Mouse (Mus musculus) cerebellum, adult 2 months (tissue): ENCODE results near the gene Pcbp1. TPM values are rescaled to one million over a fixed set of nuclear protein-coding genes. Genes with fewer than 3 reads are reported as not detected.

ENCODE experiments used
- DNase-seq, 2 experiments: peaks; one replicate each; pipeline ENCODE4 v3.0.0; 2021
- H3K27ac ChIP-seq: fragments of 200-500 bp; 2 replicates; pipeline ENCODE4 v1.5.1; 2012; ENCODE audit warnings: low read length, control low read depth, inconsistent platforms; ENCODE audit not compliant: insufficient read depth
- H3K27me3 ChIP-seq: fragments of 200-500 bp; 2 replicates; pipeline ENCODE4 v1.6.1; 2012; ENCODE audit warnings: inconsistent platforms, mild to moderate bottlenecking, low read length, moderate library complexity; ENCODE audit not compliant: control insufficient read depth, insufficient read depth
- H3K4me1 ChIP-seq: fragments of 200-500 bp; 2 replicates; pipeline ENCODE4 v1.6.1; 2011; ENCODE audit warnings: low read length; ENCODE audit not compliant: control insufficient read depth, insufficient read depth
- H3K4me3 ChIP-seq: fragments of 200-500 bp; replicated peaks from 2 replicates; pipeline ENCODE3; 2011; ENCODE audit warnings: mild to moderate bottlenecking, low read depth, low read length, control low read depth; ENCODE audit not compliant: insufficient read depth
- CTCF ChIP-seq: fragments of 200-500 bp; IDR thresholded peaks from 2 replicates; pipeline ENCODE4 v1.5.1; 2011; ENCODE audit warnings: low read depth, mild to moderate bottlenecking, control low read depth, low read length, moderate library complexity, borderline replicate concordance; ENCODE audit not compliant: insufficient read depth
- POLR2A ChIP-seq: fragments of 200-500 bp; IDR thresholded peaks from 2 replicates; pipeline ENCODE4 v1.6.1; 2011; ENCODE audit warnings: low read length, control low read depth, borderline replicate concordance; ENCODE audit not compliant: insufficient read depth
- whole genome bisulfite sequencing: fragments of 180-500 bp; shearing (Covaris S2); methylation state at CpG from one replicate; pipeline ENCODE4 v1.1.7; 2018; 5-methylcytosine and 5-hydroxymethylcytosine counted together
- polyA plus RNA-seq: library from polyadenylated mRNA; depleted of rRNA; stranded (reverse); fragments of >200 nt; gene quantifications from 2 replicates; pipeline ENCODE4 v1.2.3, GENCODE M21; 2012

Gene Pcbp1
- polyA plus RNA-seq, 1 experiment, result 179 TPM

DNA sequence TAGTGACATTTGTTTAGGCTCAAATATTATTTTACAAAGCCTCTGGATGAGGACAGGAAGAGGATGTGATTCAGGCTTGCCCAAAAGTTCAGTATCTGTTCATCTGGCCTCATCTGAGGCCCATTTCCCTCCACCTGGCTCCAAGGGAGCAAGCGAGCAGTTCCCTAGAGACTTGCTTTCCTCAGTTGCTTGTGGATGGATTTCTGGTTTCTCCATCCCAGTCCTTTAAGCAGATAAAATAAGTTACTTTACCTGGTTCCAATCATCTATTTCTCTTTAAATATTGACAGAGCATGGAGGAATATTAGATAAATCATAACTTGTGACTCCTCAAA is 2.3 kb upstream of the Pcbp1 start:
- TF ChIP-seq CTCF, result no peak
- TF ChIP-seq POLR2A, result no peak
- H3K4me3 ChIP-seq, result no peak overlapping the region
- peaks cover 4% of the 10 kb centered on the region; the same call in 1 of the 2 replicates for H3K4me1 ChIP-seq
- no peak for DNase-seq
- H3K27me3 ChIP-seq, result no peaks in the 10 kb centered on the region
- no peak overlapping the region for H3K27ac ChIP-seq
- 53% methylated on average over 1 of the region's 1 CpGs for WGBS

DNA sequence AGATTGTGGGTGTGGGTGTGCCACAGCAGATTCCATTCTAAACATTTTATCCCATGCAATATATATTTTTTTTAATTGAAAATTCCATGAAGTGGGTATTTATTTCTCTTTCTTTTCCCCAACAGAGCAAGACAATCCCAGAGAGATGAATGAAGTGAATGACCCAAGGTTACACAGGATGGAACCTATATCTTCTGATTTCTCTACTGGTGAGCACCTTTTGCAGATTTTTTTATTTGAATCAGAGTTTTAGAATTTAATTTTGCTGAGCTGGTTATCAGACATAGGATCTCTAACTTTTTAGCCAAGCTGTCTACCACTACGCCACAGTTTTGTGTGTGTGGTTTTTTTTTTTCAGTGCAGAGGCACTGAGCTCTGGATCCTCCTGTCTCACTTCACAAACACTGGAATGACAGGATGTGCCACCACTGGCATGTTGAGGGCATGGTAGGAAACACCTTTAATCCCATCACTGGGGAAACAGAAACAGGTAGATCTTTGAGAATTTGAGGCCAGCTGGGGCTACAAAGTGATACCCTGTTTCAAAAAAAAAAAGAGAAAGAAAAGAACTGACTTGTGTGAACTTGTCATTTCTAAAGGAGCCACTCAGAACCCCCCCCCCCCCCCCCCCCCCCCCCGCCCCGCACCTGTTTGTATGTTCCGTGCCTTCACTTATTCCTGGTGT is 1.8 kb upstream of the Pcbp1 start:
- Histone ChIP-seq H3K4me1 (peaks cover 4% of the 10 kb centered on the region; the same call in 1 of the 2 replicates), H3K27ac (peak overlapping the region; percentile 100), H3K27me3 (no peaks in the 10 kb centered on the region), H3K4me3 (peak overlapping the region; percentile 78)
- peak in 1 of 2 experiments; percentile 20 for DNase-seq
- WGBS, result 72% methylated on average over 1 of the region's 4 CpGs
- TF ChIP-seq CTCF, result no peak
- TF ChIP-seq POLR2A, result no peak

DNA sequence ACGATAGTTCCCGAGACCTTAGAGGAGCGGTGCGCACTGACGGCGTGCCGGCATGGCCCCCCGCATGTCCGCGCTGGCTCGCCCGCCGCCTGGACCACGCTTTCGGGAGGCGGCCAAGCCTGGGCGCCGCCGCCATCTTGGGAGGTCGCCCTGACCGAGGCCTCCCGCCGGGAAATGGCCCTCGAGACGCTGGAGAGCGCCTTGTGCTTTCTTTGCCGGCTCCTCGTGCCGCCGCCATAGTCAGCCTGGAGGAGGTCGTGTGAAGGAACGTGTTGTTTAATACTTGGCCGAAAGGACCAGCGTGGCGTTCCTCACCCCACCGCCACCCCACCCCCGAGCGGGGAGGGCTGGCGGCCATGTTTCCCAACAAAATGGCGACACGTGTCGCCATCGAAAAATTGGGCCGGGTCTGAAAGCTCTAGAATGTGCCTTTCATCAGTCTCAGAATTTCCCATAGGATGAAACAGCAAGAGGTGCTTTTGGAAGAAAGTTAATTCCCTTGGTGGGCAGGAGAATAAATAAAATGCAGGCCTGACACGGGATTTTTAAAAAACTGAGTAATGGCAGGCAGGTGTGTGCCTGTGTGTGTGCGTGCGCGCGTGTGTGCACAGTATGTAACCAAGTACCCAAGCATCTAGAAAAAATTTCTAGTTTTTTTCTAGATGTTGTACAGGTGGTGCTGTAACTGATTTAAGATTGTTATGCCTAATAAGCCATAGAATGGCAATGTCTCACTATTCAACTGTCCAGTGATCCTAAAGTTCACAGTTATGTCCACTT is 1.0 kb upstream of the Pcbp1 start:
- Histone ChIP-seq H3K4me1 (peaks cover 9% of the 10 kb centered on the region), H3K4me3 (peak overlapping the region; percentile 78), H3K27me3 (no peaks in the 10 kb centered on the region), H3K27ac (peak overlapping the region; percentile 100)
- WGBS, result 2% methylated on average over 49 of the region's 49 CpGs
- DNase-seq, result peak in 1 of 2 experiments; percentile 96
- TF ChIP-seq POLR2A (no peak; the same call in 1 of the 2 replicates), CTCF (no peak)

DNA sequence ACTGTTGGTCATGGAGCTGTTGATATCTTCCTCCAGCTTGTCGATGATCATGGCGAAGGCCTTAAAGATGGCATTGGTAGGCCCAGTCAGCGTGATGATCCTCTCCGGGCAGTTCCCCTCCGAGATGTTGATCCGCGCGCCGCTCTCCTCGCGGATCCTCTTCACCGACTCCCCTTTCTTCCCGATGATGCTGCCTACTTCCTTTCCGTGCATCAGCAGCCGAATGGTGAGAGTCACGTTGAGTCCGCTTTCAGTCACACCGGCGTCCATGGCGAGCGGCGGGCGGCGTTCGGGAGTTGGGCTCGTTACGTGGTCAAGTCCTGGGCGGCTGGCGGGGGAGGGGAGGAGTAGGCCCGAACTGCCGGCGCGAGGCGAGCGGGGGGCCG is 482 bp downstream of the Pcbp1 start:
- H3K4me3 ChIP-seq, result peak overlapping the region; percentile 98
- TF ChIP-seq POLR2A, result no peak
- no peak for TF ChIP-seq CTCF
- DNase-seq, result peak in 1 of 2 experiments; percentile 80
- H3K27ac ChIP-seq, result peak overlapping the region; percentile 82
- H3K4me1 ChIP-seq, result peaks cover 10% of the 10 kb centered on the region
- under 1% methylated on average over 33 of the region's 36 CpGs for WGBS
- H3K27me3 ChIP-seq, result no peaks in the 10 kb centered on the region

DNA sequence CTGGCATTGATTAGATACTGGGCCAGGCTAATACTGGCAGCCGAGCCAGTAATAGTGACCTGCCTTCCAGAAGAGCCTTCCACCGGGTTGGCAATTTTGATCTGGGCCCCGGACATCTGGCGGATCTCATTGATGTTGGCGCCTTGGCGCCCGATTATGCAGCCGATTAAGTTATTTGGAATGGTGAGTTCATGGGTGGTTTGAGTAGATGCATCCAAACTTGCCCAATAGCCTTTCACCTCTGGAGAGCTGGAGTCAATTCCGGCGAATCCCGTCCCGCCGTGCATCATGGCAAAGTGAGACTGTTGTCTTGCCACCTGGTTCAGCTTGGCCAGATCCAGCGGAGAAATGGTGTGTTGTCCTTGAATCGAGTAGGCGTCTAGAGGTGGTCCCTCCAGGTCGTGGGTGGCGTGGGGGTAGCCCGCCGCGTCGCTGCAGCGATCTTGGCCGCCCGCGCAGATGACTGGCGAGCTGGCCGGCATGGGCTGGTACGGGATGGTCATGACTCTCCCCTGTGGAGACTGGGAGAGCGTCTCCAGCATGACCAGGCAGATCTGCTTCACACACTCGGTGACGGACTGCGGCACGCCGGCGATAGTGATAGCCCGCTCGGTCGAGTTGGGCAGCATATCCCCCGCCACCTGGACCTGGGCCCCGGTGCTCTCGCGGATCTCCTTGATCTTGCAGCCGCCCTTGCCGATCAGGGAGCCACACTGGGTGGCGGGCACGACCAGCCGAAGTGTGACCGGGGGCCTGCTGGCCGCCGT is 1.1 kb downstream of the Pcbp1 start:
- peak in 1 of 2 experiments; percentile 61 for DNase-seq
- TF ChIP-seq POLR2A (no peak), CTCF (no peak)
- Histone ChIP-seq H3K4me1 (peaks cover 10% of the 10 kb centered on the region), H3K4me3 (peak overlapping the region; percentile 98), H3K27ac (peak overlapping the region; percentile 82), H3K27me3 (no peaks in the 10 kb centered on the region)
- under 1% methylated on average over 50 of the region's 51 CpGs for WGBS

DNA sequence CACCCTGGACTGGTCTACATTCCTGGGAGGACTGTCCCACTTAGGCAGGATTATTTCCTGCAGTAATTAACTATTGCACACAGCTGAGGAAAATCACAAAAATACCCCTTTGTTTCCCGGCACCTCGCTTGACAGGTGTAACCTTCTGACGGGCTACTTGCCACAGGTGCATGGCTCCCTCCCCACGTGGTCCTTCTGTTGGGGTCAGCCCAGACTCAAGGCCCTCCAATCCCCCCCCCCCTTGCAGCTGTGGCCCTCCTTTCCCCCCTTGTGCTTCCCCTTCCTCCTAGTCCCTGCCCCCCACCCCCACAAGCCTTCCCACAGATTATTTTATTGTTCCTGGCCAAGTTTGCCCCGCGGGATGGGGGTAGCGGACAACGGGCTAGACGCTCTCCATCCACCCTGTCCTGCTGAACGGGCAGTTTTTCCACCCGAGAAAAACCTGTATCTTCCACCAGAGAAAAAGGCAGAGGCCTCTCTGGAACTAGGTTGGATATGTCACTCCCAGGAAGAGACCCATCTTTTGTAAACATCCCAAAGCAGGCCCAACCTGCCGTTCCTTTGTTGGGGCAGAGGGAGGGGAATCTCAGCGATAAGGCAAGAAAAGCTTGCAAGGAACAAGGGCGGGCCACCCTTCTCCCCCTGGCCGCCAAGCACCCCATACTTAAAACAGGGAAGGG is 2.2 kb downstream of the Pcbp1 start:
- peak; percentile 21 to 31 for DNase-seq
- Histone ChIP-seq H3K4me1 (peaks cover 10% of the 10 kb centered on the region), H3K4me3 (peak overlapping the region; percentile 98), H3K27me3 (no peaks in the 10 kb centered on the region), H3K27ac (peak overlapping the region; percentile 37; the same call in 1 of the 2 replicates)
- no peak for TF ChIP-seq CTCF
- no peak for TF ChIP-seq POLR2A
- WGBS, result 1% methylated on average over 15 of the region's 15 CpGs

DNA sequence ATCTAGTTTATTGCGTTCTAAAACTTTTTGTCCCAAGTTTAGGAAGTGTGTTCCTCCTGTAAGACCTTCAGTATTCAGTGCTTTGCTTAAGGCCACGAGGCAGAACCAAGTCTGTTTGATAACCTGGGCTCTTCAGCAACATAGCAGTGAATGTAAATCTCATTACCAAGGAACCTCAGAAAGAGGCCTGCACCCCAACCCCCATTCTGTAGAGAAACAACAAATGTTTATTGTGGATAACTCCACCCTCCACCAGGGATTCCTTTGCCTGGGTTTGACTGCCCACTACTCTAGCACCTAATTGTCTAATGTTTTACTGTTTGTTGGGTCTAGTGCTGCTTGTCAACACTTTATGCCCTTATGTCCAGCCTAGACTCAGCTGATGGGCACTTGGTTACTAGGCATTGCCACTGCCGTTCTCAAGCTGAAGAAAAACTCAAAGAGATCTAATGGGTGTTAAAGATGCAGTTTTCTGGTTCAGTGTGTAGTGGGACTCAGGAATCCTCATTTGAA is 2.8 kb downstream of the Pcbp1 start:
- WGBS, result 24% methylated on average over 3 of the region's 3 CpGs
- Histone ChIP-seq H3K4me3 (peak overlapping the region; percentile 98), H3K4me1 (peaks cover 10% of the 10 kb centered on the region), H3K27ac (no peak overlapping the region), H3K27me3 (no peaks in the 10 kb centered on the region)
- no peak for TF ChIP-seq POLR2A
- TF ChIP-seq CTCF, result no peak
- DNase-seq, result no peak
